Mouse (Mus musculus) stomach, postnatal 0 days (tissue): ENCODE data around the gene Pigw.
A peak's percentile ranks its signal among the peaks of the same experiment; 100 is the strongest.

ENCODE experiments used
- CTCF ChIP-seq: IDR thresholded peaks from 2 replicates; pipeline ENCODE4 v1.5.1; 2016; ENCODE audit warnings: antibody characterized with exemption, low read depth, mild to moderate bottlenecking, moderate library complexity
- EP300 ChIP-seq: optimal IDR thresholded peaks from 2 replicates; pipeline ENCODE3; 2016; ENCODE audit warnings: antibody characterized with exemption

- no peak for TF ChIP-seq CTCF
- TF ChIP-seq EP300 = peak; percentile 6
These were observed 10.4 kb downstream of the Pigw start for GRCm38 (mm10) chr11:84869537-84870232.
